Mouse (Mus musculus) intestine, embryonic 16.5 days (tissue): Measurements from ENCODE around the gene Ambra1. TPM values are rescaled to one million over a fixed set of nuclear protein-coding genes. Genes with fewer than 3 reads are reported as not detected.

Source experiments
- ATAC-seq: fragments of 200-750 bp; cut with Nextera tagmentation; 2 replicates; pipeline ENCODE4 v1.8.0; 2017; ENCODE audit warnings: moderate TSS enrichment, moderate library complexity
- H3K27ac ChIP-seq: fragments of 300-500 bp; sonication (generic); 2 replicates; pipeline ENCODE4 v1.5.1; 2014; ENCODE audit warnings: mild to moderate bottlenecking, low read length
- H3K27me3 ChIP-seq: fragments of 300-500 bp; sonication (generic); replicated peaks from 2 replicates; pipeline ENCODE4 v1.6.1; 2014; ENCODE audit warnings: low read length, control low read depth, mixed read lengths; ENCODE audit not compliant: control insufficient read depth, insufficient read depth
- H3K36me3 ChIP-seq: fragments of 300-500 bp; sonication (generic); 2 replicates; pipeline ENCODE4 v1.6.1; 2014; ENCODE audit warnings: low read length, control low read depth; ENCODE audit not compliant: control insufficient read depth, insufficient read depth
- H3K4me1 ChIP-seq: fragments of 300-500 bp; sonication (generic); 2 replicates; pipeline ENCODE4 v1.6.1; 2014; ENCODE audit warnings: low read length, control low read depth, mixed read lengths; ENCODE audit not compliant: control insufficient read depth, insufficient read depth
- H3K4me2 ChIP-seq: fragments of 300-500 bp; sonication (generic); 2 replicates; pipeline ENCODE4 v1.6.1; 2014; ENCODE audit warnings: low read depth, low read length, control low read depth
- H3K4me3 ChIP-seq: fragments of 300-500 bp; sonication (generic); 2 replicates; pipeline ENCODE4 v1.5.1; 2014; ENCODE audit warnings: mild to moderate bottlenecking, low read length
- H3K9ac ChIP-seq: fragments of 300-500 bp; sonication (generic); 2 replicates; pipeline ENCODE4 v1.6.1; 2014; ENCODE audit warnings: low read depth, low read length
- H3K9me3 ChIP-seq: fragments of 300-500 bp; sonication (generic); 2 replicates; pipeline ENCODE4 v1.6.1; 2016; ENCODE audit warnings: low read length, control low read depth; ENCODE audit not compliant: control insufficient read depth
- WGBS: fragments of 180-500 bp; shearing (Covaris S2); extraction: QIAGEN DNeasy Blood & Tissue Kit; methylation state at CpG from one replicate; pipeline ENCODE4 v1.1.7; 2014; 5-methylcytosine and 5-hydroxymethylcytosine counted together
- polyA plus RNA-seq: library from polyadenylated mRNA; unstranded; fragments of >200 nt; fragmentation: Nextera tagmentation; extraction: Ambion mirVana; gene quantifications from 2 replicates; pipeline ENCODE4 v1.2.1, GENCODE M21; 2015

The Ambra1 gene
- polyA plus RNA-seq, 1 experiment from 2014 or later: 11.8 TPM

- H3K36me3 ChIP-seq: 0 out of 2 replicates have a peak, but pooled peaks cover 2% of the 10 kb centered on the region
- H3K9ac ChIP-seq: peak overlapping the region; percentile 21; the same call in 1 of the 2 replicates
- H3K4me1 ChIP-seq: peaks cover 26% of the 10 kb centered on the region
- peak; percentile 43 for ATAC-seq
- 3% methylated on average over 31 of the region's 31 CpGs for WGBS
- peaks cover 38% of the 10 kb centered on the region for H3K27me3 ChIP-seq
- no peaks in the 10 kb centered on the region for H3K9me3 ChIP-seq
- no peak overlapping the region for H3K27ac ChIP-seq
- peak overlapping the region; percentile 59 for H3K4me3 ChIP-seq
- H3K4me2 ChIP-seq: peak overlapping the region; percentile 95
These were observed 191.4 kb downstream of the Ambra1 start for GRCm38 (mm10) chr2:91921181-91921789.

GRCm38 (mm10) chr2:91921790-91922570 is 192.0 kb downstream of the Ambra1 start:
- H3K27me3 ChIP-seq: peaks cover 38% of the 10 kb centered on the region
- peak overlapping the region; percentile 21 for H3K9ac ChIP-seq
- peak overlapping the region; percentile 95 for H3K4me2 ChIP-seq
- H3K4me3 ChIP-seq: peak overlapping the region; percentile 59
- H3K36me3 ChIP-seq: 0 out of 2 replicates have a peak, but pooled peaks cover 2% of the 10 kb centered on the region
- no peak overlapping the region for H3K27ac ChIP-seq
- peak; percentile 47 for ATAC-seq
- under 1% methylated on average over 63 of the region's 64 CpGs for WGBS
- H3K4me1 ChIP-seq: peaks cover 26% of the 10 kb centered on the region
- no peaks in the 10 kb centered on the region for H3K9me3 ChIP-seq

- Histone ChIP-seq H3K36me3 (0 out of 2 replicates have a peak, but pooled peaks cover 2% of the 10 kb centered on the region), H3K4me2 (peak overlapping the region; percentile 95), H3K27ac (no peak overlapping the region), H3K4me3 (peak overlapping the region; percentile 59), H3K4me1 (peaks cover 26% of the 10 kb centered on the region), H3K27me3 (peaks cover 38% of the 10 kb centered on the region), H3K9ac (0 out of 2 replicates have a peak overlapping the region, but pooled peaks have one; percentile 14), H3K9me3 (no peaks in the 10 kb centered on the region)
- 2% methylated on average over 37 of the region's 37 CpGs for WGBS
- ATAC-seq: no peak
These were observed 192.9 kb downstream of the Ambra1 start for GRCm38 (mm10) chr2:91922586-91923414.

- WGBS: 5% methylated on average over 54 of the region's 54 CpGs
- Histone ChIP-seq H3K36me3 (no peaks in the 10 kb centered on the region), H3K4me1 (peaks cover 26% of the 10 kb centered on the region), H3K9me3 (no peaks in the 10 kb centered on the region), H3K4me3 (peak overlapping the region; percentile 59), H3K27ac (no peak overlapping the region), H3K27me3 (peaks cover 38% of the 10 kb centered on the region), H3K4me2 (peak overlapping the region; percentile 95), H3K9ac (0 out of 2 replicates have a peak overlapping the region, but pooled peaks have one; percentile 14)
- ATAC-seq: no peak
These were observed 193.7 kb downstream of the Ambra1 start for GRCm38 (mm10) chr2:91923415-91924337.

GRCm38 (mm10) chr2:91924726-91925125 is 194.8 kb downstream of the Ambra1 start:
- Histone ChIP-seq H3K4me2 (no peak overlapping the region), H3K4me1 (peaks cover 26% of the 10 kb centered on the region), H3K27ac (no peak overlapping the region), H3K27me3 (peaks cover 38% of the 10 kb centered on the region), H3K4me3 (no peak overlapping the region), H3K9ac (no peak overlapping the region), H3K9me3 (no peaks in the 10 kb centered on the region), H3K36me3 (no peaks in the 10 kb centered on the region)
- WGBS: 71% methylated on average over 1 of the region's 1 CpGs
- no peak for ATAC-seq

GRCm38 (mm10) chr2:91925442-91925841 is 195.5 kb downstream of the Ambra1 start:
- Histone ChIP-seq H3K4me2 (no peak overlapping the region), H3K27ac (no peak overlapping the region), H3K36me3 (no peaks in the 10 kb centered on the region), H3K4me1 (peaks cover 29% of the 10 kb centered on the region), H3K9me3 (no peaks in the 10 kb centered on the region), H3K9ac (no peak overlapping the region), H3K4me3 (no peak overlapping the region), H3K27me3 (peaks cover 38% of the 10 kb centered on the region)
- 78% methylated on average over 15 of the region's 15 CpGs for WGBS
- no peak for ATAC-seq

GRCm38 (mm10) chr2:91926949-91927348 is 197.0 kb downstream of the Ambra1 start, which contains the start of gene Chrm4:
Gene Chrm4 (plus strand): TSS chr2:91927249.
- no peaks in the 10 kb centered on the region for H3K9me3 ChIP-seq
- 85% methylated on average over 3 of the region's 3 CpGs for WGBS
- no peaks in the 10 kb centered on the region for H3K36me3 ChIP-seq
- H3K9ac ChIP-seq: no peak within 1 kb of the TSS
- no peak within 1 kb of the TSS for H3K27ac ChIP-seq
- no peak within 1 kb of the TSS; the same call in 1 of the 2 replicates for H3K4me3 ChIP-seq
- peaks cover 38% of the 10 kb centered on the region for H3K4me1 ChIP-seq
- peaks cover 29% of the 10 kb centered on the region for H3K27me3 ChIP-seq
- H3K4me2 ChIP-seq: peak within 1 kb of the TSS; percentile 10
- ATAC-seq: no peak

GRCm38 (mm10) chr2:91927826-91928533 is 198.0 kb downstream of the Ambra1 start:
- H3K9me3 ChIP-seq: no peaks in the 10 kb centered on the region
- no peak for ATAC-seq
- WGBS: 43% methylated on average over 34 of the region's 34 CpGs
- H3K9ac ChIP-seq: no peak overlapping the region
- H3K36me3 ChIP-seq: no peaks in the 10 kb centered on the region; the same call in 1 of the 2 replicates
- no peak overlapping the region for H3K27ac ChIP-seq
- peak overlapping the region; percentile 10 for H3K4me2 ChIP-seq
- H3K4me3 ChIP-seq: no peak overlapping the region; the same call in 1 of the 2 replicates
- H3K27me3 ChIP-seq: peaks cover 19% of the 10 kb centered on the region
- H3K4me1 ChIP-seq: peaks cover 38% of the 10 kb centered on the region
